Mouse (Mus musculus): ENCODE measurements at regions not wholly inside any gene's neighbourhood (a gene's known extent, or its start where the extent isn't known, plus 50 kb on each side); places are given as distances from the start of the nearest gene placed in this dataset.

DNA sequence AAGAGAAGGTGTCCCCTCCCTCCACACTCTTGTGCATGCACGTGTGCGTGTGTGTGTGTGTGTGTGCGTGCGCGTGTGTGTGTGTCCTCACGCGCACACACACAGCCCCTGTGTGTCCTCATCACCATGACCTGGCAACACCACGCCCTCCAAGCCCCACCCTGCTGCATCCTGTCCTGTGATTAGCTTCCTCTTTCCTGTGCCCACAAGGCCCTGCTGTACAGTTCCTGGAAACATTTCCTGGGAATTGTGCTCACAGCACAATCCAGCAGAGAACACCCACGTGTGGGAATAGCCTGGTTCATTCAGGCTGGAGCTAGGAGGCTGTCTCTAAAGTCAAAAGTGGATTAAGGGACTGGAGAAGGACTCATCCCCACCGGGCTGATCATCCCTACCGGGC, 95.5 kb downstream of the Cstad start:
- no peak for TF ChIP-seq POLR2A (IDR thresholded peaks at IDR 0.05; ENCODE audit: control insufficient read depth, extremely low read depth, insufficient read depth, low read length, poor library complexity)
- no peak for TF ChIP-seq CTCF (IDR thresholded peaks at IDR 0.05; ENCODE audit: borderline replicate concordance, control insufficient read depth, extremely low read depth, insufficient read depth, low read length, poor library complexity)
- no peaks in the 10 kb centered on the region for H3K27me3 ChIP-seq (ENCODE audit: control insufficient read depth, insufficient read depth, low read length)
- H3K4me3 ChIP-seq (ENCODE audit: control insufficient read depth, insufficient read depth, low read length) = no peak overlapping the region
- peak; percentile 30 for DNase-seq
- WGBS = 64% methylated on average over 11 of the region's 11 CpGs
- H3K36me3 ChIP-seq (ENCODE audit: control insufficient read depth, insufficient read depth, low read length) = no peaks in the 10 kb centered on the region
- no peak overlapping the region for H3K27ac ChIP-seq (ENCODE audit: control insufficient read depth, insufficient read depth, low read length)
- peaks cover 56% of the 10 kb centered on the region for H3K4me1 ChIP-seq (replicated peaks; ENCODE audit: control insufficient read depth, insufficient read depth, low read length)

DNA sequence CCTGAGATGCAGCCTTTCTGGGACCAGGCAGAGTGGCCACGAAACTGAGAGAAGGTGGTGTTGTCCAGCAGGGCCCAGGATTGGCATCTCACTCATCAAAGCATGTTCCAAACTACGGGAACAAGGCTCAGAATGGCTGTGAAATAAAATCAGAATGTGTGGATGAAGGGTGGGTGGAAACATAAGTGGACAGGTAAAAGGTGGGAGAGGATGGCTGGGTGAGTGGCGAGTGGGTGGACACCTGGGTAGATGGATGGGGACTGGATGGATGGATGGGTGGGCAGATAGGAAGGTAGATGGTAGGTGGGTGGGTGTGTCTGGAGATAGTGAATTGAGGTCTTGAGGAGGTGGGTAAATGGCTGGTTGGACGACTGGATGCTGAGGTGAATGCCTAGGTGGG, 93.6 kb downstream of the Cstad start:
- H3K27me3 ChIP-seq (ENCODE audit: control insufficient read depth, insufficient read depth, low read length) = no peaks in the 10 kb centered on the region

DNA sequence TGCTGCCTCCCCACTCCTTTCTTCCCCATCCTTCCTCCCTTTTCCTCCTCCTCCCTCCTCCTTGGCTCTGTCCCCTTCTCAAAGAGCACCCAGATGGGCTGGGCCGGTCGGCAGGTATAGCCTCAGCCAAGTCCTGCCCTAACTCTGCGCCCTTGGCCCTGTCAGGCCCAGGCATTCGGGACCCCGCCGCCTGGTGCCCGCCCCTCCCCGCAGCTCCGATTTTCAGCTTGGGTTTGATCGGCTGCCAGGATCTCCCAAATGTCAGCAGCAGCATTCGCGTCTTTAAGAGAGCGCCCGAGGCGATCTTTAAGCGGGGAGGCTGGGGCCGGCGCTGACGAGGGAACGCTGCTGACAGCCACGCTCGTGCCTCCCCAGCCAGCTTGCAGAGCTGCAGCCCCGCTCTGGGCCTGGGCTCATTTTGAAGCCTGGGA, 92.3 kb downstream of the Cstad start:
- Histone ChIP-seq H3K4me3 (ENCODE audit: control insufficient read depth, insufficient read depth, low read length) (no peak overlapping the region), H3K36me3 (ENCODE audit: control insufficient read depth, insufficient read depth, low read length) (no peaks in the 10 kb centered on the region), H3K4me1 (replicated peaks; ENCODE audit: control insufficient read depth, insufficient read depth, low read length) (peaks cover 34% of the 10 kb centered on the region), H3K27me3 (ENCODE audit: control insufficient read depth, insufficient read depth, low read length) (no peaks in the 10 kb centered on the region), H3K27ac (ENCODE audit: control insufficient read depth, insufficient read depth, low read length) (no peak overlapping the region)
- 68% methylated on average over 23 of the region's 23 CpGs for WGBS
- TF ChIP-seq POLR2A (IDR thresholded peaks at IDR 0.05; ENCODE audit: control insufficient read depth, extremely low read depth, insufficient read depth, low read length, poor library complexity) (no peak), CTCF (IDR thresholded peaks at IDR 0.05; ENCODE audit: borderline replicate concordance, control insufficient read depth, extremely low read depth, insufficient read depth, low read length, poor library complexity) (no peak)
- DNase-seq = no peak

More for the DNA sequence above, 93.6 kb downstream of the Cstad start:
- H3K4me3 ChIP-seq (ENCODE audit: control insufficient read depth, insufficient read depth, low read length) = no peak overlapping the region
- H3K27ac ChIP-seq (ENCODE audit: control insufficient read depth, insufficient read depth, low read length) = no peak overlapping the region
- H3K4me1 ChIP-seq (replicated peaks; ENCODE audit: control insufficient read depth, insufficient read depth, low read length) = peaks cover 43% of the 10 kb centered on the region
- 96% methylated on average over 4 of the region's 4 CpGs for WGBS
- no peaks in the 10 kb centered on the region for H3K36me3 ChIP-seq (ENCODE audit: control insufficient read depth, insufficient read depth, low read length)
- DNase-seq = no peak
- no peak for TF ChIP-seq POLR2A (IDR thresholded peaks at IDR 0.05; ENCODE audit: control insufficient read depth, extremely low read depth, insufficient read depth, low read length, poor library complexity)
- no peak for TF ChIP-seq CTCF (IDR thresholded peaks at IDR 0.05; ENCODE audit: borderline replicate concordance, control insufficient read depth, extremely low read depth, insufficient read depth, low read length, poor library complexity)

DNA sequence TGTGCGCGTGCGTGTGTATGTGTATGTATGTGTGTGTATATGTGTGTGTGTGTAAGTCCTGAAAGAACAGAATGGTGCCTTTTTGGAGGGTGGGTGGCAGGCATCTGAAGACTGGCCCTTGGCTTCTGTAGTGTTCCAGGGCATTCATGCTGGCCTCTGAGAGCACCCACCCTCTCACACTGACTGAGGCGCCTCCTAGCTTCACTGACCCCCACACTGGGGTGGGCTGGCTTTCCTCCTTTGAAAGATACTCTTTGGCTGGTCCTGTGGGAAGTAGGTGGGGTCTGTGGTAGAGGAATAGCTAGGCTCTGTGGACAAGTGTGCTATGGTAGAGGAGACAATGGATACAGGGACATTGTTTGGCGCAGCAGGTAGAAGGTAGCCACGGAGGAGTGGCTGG, 91.5 kb downstream of the Cstad start:
- Histone ChIP-seq H3K36me3 (ENCODE audit: control insufficient read depth, insufficient read depth, low read length) (no peaks in the 10 kb centered on the region), H3K4me1 (replicated peaks; ENCODE audit: control insufficient read depth, insufficient read depth, low read length) (peaks cover 26% of the 10 kb centered on the region), H3K4me3 (ENCODE audit: control insufficient read depth, insufficient read depth, low read length) (no peak overlapping the region), H3K27me3 (ENCODE audit: control insufficient read depth, insufficient read depth, low read length) (no peaks in the 10 kb centered on the region), H3K27ac (ENCODE audit: control insufficient read depth, insufficient read depth, low read length) (no peak overlapping the region)
- DNase-seq = no peak
- TF ChIP-seq POLR2A (IDR thresholded peaks at IDR 0.05; ENCODE audit: control insufficient read depth, extremely low read depth, insufficient read depth, low read length, poor library complexity) (no peak), CTCF (IDR thresholded peaks at IDR 0.05; ENCODE audit: borderline replicate concordance, control insufficient read depth, extremely low read depth, insufficient read depth, low read length, poor library complexity) (no peak)
- 96% methylated on average over 6 of the region's 6 CpGs for WGBS

DNA sequence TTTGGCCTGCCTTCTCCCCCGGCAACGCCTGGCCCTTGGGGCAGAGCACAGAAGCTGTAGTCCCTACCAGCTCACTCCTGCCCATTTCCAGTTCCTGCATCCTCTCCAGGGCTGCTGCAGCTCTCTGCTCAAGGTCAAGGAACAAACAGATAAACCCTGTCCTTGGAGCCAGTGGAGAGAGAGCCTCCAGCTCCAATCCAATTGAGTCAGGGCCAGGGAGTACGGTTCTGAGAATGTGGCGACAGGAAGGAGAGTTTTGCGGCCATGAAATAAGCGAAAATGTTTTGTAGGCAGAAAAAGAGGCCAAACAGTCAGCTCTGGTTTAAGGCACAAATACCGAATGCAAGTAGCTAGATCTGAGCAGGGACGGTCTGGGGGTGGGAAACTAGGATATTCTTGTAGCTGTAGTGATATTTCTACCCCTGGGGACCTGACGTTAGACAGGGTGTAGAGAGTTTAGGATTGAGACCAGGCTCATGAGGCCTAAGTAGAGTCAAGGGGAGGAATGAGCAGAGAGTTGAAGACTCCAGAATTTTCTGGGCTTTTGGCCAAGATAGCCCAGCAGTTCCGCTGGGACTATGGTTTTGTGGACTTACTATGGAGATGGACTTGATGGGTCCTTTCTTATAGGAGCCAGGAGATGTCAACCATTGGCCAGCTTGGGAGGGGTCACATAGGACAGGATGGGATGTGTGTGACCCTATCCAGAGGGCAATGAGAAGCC, 90.5 kb downstream of the Cstad start:
- 88% methylated on average over 10 of the region's 10 CpGs for WGBS
- no peaks in the 10 kb centered on the region for H3K36me3 ChIP-seq (ENCODE audit: control insufficient read depth, insufficient read depth, low read length)
- peaks cover 15% of the 10 kb centered on the region for H3K4me1 ChIP-seq (replicated peaks; ENCODE audit: control insufficient read depth, insufficient read depth, low read length)
- H3K27me3 ChIP-seq (ENCODE audit: control insufficient read depth, insufficient read depth, low read length) = no peaks in the 10 kb centered on the region
- TF ChIP-seq CTCF (IDR thresholded peaks at IDR 0.05; ENCODE audit: borderline replicate concordance, control insufficient read depth, extremely low read depth, insufficient read depth, low read length, poor library complexity) (no peak), POLR2A (IDR thresholded peaks at IDR 0.05; ENCODE audit: control insufficient read depth, extremely low read depth, insufficient read depth, low read length, poor library complexity) (no peak)
- no peak overlapping the region for H3K27ac ChIP-seq (ENCODE audit: control insufficient read depth, insufficient read depth, low read length)
- H3K4me3 ChIP-seq (ENCODE audit: control insufficient read depth, insufficient read depth, low read length) = no peak overlapping the region
- no peak for DNase-seq

DNA sequence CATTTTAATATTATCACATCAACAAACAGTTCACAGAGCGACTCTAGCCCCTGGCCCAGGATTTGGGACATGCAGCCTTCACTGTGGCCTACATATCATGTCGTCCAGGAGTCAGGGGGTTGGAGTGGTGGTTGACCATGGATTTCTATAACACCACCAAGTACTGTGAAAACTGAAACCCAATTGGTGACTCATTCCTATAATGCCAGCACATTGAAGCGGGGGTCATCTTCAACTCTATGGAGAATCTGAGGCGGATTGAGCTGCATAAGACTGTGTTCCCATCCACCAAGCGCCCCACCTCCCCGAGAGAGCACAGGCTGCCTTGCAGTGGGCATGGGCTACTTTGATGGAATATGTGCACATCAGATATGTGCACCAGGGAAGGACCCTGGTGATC, 89.6 kb downstream of the Cstad start:
- Histone ChIP-seq H3K4me1 (replicated peaks; ENCODE audit: control insufficient read depth, insufficient read depth, low read length) (peaks cover 10% of the 10 kb centered on the region), H3K36me3 (ENCODE audit: control insufficient read depth, insufficient read depth, low read length) (no peaks in the 10 kb centered on the region), H3K27ac (ENCODE audit: control insufficient read depth, insufficient read depth, low read length) (no peak overlapping the region), H3K27me3 (ENCODE audit: control insufficient read depth, insufficient read depth, low read length) (no peaks in the 10 kb centered on the region), H3K4me3 (ENCODE audit: control insufficient read depth, insufficient read depth, low read length) (no peak overlapping the region)
- TF ChIP-seq CTCF (IDR thresholded peaks at IDR 0.05; ENCODE audit: borderline replicate concordance, control insufficient read depth, extremely low read depth, insufficient read depth, low read length, poor library complexity) (no peak), POLR2A (IDR thresholded peaks at IDR 0.05; ENCODE audit: control insufficient read depth, extremely low read depth, insufficient read depth, low read length, poor library complexity) (no peak)
- DNase-seq = no peak
- 97% methylated on average over 6 of the region's 6 CpGs for WGBS
